Mouse (Mus musculus) CD4-positive helper T cell, adult 2 months (primary cell): ENCODE data around the gene Ugt1a6a.

Experiments used
- DNase-seq: peaks from one replicate; pipeline ENCODE4 v3.0.0-alpha.2; 2012; ENCODE audit warnings: low read depth, missing footprints, low spot score

The Ugt1a6a gene

DNA sequence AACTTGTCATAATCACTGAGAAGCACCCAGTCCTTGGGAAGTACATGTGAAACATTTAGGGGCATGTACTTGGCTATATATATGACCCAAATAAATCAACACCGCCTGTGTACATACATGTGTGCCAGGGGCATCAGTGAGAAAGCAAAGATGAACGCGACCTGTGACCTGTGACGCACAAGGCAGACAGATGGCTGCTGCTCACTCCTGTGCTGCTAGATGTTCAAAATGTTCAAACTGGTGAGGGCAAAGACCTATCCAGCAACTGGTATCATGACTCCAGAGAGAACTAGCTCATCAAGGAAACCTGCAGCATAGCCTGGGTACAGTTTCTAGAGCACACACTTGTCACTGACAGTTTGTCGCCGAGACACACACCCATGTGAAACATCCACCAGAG, 132.9 kb downstream of the Ugt1a6a start:
- DNase-seq: no peak

DNA sequence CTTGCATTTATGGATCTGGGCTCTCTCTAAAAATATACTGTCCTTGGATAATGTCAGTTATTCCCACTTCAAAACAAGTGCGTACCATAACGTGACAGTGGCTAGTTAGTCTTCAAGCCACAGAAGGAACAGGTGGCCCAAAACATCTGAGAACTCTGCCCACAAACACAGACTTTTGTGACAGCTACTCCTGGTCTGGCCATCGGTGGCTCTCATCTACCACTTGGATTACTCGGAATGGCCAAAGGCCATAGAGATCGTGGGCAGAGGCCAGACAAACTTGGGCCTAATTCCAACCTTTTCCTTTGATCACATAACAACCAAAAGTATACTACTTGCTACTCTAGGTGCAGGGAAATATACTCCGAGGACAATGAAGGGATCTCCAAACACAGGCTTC, 133.5 kb downstream of the Ugt1a6a start:
- DNase-seq: no peak
